Mouse (Mus musculus) kidney, embryonic 15.5 days (tissue): ENCODE data around the gene Rab37. TPM values are rescaled to one million over a fixed set of nuclear protein-coding genes. Genes with fewer than 3 reads are reported as not detected.

Experiments used
- ATAC-seq: fragments of 200-750 bp; cut with Nextera tagmentation; replicated peaks from 2 replicates; pipeline ENCODE4 v1.8.0; 2017; ENCODE audit warnings: moderate TSS enrichment; ENCODE audit not compliant: low FRiP score
- H3K27ac ChIP-seq: fragments of 300-500 bp; sonication (generic); 2 replicates; pipeline ENCODE4 v1.5.1; 2015; ENCODE audit warnings: mild to moderate bottlenecking, inconsistent platforms
- H3K27me3 ChIP-seq: fragments of 300-500 bp; sonication (generic); 2 replicates; pipeline ENCODE4 v1.6.1; 2015; ENCODE audit warnings: inconsistent platforms
- H3K36me3 ChIP-seq: fragments of 300-500 bp; sonication (generic); 2 replicates; pipeline ENCODE4 v1.6.1; 2015; ENCODE audit warnings: inconsistent platforms
- H3K4me1 ChIP-seq: fragments of 300-500 bp; sonication (generic); 2 replicates; pipeline ENCODE4 v1.6.1; 2015; ENCODE audit warnings: inconsistent platforms
- H3K4me2 ChIP-seq: fragments of 300-500 bp; sonication (generic); 2 replicates; pipeline ENCODE4 v1.6.1; 2015; ENCODE audit warnings: moderate library complexity, mild to moderate bottlenecking, inconsistent platforms
- H3K4me3 ChIP-seq: fragments of 300-500 bp; sonication (generic); replicated peaks from 2 replicates; pipeline ENCODE4 v1.5.1; 2015; ENCODE audit warnings: mild to moderate bottlenecking, inconsistent platforms
- H3K9ac ChIP-seq: fragments of 300-500 bp; sonication (generic); 2 replicates; pipeline ENCODE4 v1.6.1; 2015; ENCODE audit warnings: mild to moderate bottlenecking, inconsistent platforms
- H3K9me3 ChIP-seq: fragments of 300-500 bp; sonication (generic); replicated peaks from 2 replicates; pipeline ENCODE4 v1.6.1; 2016; ENCODE audit warnings: inconsistent platforms
- WGBS: fragments of 180-500 bp; shearing (Covaris S2); methylation state at CpG from one replicate; pipeline ENCODE4 v1.1.7; 2015; ENCODE audit warnings: mixed read lengths; 5-methylcytosine and 5-hydroxymethylcytosine counted together
- polyA plus RNA-seq: library from polyadenylated mRNA; unstranded; fragments of >200 nt; fragmentation: Nextera tagmentation; extraction: Ambion mirVana; gene quantifications from 2 replicates; pipeline ENCODE4 v1.2.1, GENCODE M21; 2015

The Rab37 gene
- polyA plus RNA-seq, 1 experiment from 2014 or later: 2.1 TPM

DNA sequence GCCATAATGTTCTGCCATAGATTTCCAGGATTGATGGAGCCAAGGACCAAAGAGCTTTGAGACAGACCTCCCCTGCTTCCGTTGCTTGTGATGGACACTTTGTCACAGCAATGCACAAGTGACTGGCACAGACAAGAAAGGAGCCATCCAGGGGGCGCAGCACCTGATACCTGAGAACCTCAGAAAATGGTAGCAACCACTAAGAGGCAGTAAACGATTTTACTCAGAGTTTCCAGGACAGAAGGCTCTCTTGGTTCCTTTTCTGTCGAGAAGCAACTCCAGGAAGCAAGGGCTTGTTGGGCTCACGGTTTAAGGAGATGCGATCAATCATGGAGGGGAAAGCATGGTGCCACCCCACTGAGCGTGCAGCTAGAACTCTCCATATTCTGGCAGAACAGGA lies 5.0 kb upstream of the Rab37 start:
- no peak for ATAC-seq
- H3K4me2 ChIP-seq: no peak overlapping the region
- 54% methylated on average over 7 of the region's 7 CpGs for WGBS

DNA sequence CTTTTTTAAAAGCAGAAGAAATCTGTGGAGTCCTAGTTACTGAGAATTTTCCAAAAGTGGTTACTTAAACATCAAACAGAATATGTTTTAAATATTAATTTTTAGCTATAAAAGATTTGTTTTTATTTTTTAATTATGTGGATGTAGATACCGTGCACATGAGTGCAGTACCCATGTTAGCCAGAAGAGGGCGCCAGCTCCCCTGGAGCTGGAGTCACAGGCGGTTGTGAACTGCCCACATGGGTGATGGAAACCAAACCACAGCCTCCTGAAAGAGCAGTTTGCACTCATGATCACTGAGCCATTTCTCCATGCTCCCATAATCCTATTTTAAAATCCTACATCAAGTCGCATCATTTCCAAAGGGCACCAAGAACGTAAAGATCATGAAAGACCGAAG lies 1.4 kb upstream of the Rab37 start:
- peaks cover 10% of the 10 kb centered on the region; the same call in 1 of the 2 replicates for H3K9me3 ChIP-seq
- H3K27me3 ChIP-seq: peaks cover 45% of the 10 kb centered on the region
- H3K4me2 ChIP-seq: no peak overlapping the region
- H3K36me3 ChIP-seq: no peaks in the 10 kb centered on the region
- H3K4me3 ChIP-seq: no peak overlapping the region
- WGBS: 67% methylated on average over 6 of the region's 6 CpGs
- no peak overlapping the region for H3K9ac ChIP-seq
- ATAC-seq: no peak
- H3K27ac ChIP-seq: no peak overlapping the region
- H3K4me1 ChIP-seq: peaks cover 10% of the 10 kb centered on the region

More for the DNA sequence above, 5.0 kb upstream of the Rab37 start:
- Histone ChIP-seq H3K36me3 (no peaks in the 10 kb centered on the region), H3K9ac (no peak overlapping the region), H3K27ac (no peak overlapping the region), H3K27me3 (peaks cover 44% of the 10 kb centered on the region), H3K4me1 (0 out of 2 replicates have a peak, but pooled peaks cover 3% of the 10 kb centered on the region), H3K4me3 (no peak overlapping the region), H3K9me3 (peaks cover 4% of the 10 kb centered on the region; the same call in 1 of the 2 replicates)

DNA sequence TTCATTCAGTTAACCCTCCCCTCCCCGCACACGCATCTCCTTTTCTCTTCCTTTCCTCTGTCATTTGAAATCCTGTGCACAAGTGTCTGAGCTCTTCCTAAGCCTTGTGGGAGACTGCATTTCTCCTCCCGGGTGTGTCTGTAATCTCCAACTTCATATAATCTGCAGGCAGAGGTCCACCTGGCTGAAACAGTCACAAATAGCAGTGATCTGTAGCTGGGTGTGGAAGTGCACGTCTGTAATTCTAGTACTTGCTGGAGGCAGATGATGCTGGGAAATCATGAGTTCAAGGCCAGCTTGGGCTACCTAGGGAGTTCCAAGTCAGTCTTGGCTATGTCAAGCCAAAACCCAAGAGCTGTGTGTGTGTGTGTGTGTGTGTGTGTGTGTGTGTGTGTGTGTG lies 909 bp downstream of the Rab37 start:
- no peak overlapping the region for H3K4me3 ChIP-seq
- H3K4me1 ChIP-seq: peaks cover 10% of the 10 kb centered on the region
- peak overlapping the region; percentile 20 for H3K4me2 ChIP-seq
- H3K27me3 ChIP-seq: peaks cover 38% of the 10 kb centered on the region
- no peak overlapping the region for H3K27ac ChIP-seq
- H3K9me3 ChIP-seq: peaks cover 10% of the 10 kb centered on the region; the same call in 1 of the 2 replicates
- no peaks in the 10 kb centered on the region for H3K36me3 ChIP-seq
- H3K9ac ChIP-seq: no peak overlapping the region
- 15% methylated on average over 4 of the region's 4 CpGs for WGBS
- ATAC-seq: no peak

DNA sequence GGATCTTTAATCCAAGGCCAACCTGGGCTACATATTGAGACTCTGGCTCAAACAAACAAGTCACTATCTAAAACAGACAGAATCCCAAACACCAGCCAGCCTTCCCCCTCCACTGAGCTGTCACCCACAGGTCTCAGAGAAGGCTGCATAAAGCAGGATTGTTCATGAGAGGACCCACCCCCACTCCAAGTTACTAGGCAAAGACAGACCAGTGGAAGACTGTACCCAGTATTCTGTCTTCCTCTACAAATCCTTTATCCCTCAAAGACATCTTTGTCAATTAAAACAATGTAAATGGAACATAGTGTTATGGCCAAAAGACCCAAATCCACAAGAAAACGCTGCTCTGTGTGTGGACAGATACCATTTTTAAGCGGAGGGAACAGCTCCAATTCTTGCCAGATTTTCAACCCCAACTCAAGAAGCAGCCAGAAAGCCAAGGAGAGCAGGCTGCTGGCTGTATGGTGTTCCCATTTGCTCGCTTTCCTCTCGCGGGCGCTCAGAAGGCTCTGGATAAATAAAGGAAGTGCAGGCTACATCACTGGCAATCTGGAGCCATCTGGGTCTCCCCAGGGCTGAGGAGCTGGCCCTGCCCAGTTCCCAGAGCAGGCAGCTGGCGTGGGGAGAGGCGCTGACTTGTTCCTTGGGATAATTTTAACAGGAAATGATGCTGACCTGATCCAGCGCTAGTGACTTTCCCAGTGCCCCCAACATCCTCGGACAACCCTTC lies 7.1 kb downstream of the Rab37 start:
- no peak overlapping the region for H3K27ac ChIP-seq
- H3K4me2 ChIP-seq: no peak overlapping the region
- H3K27me3 ChIP-seq: no peaks in the 10 kb centered on the region; the same call in 1 of the 2 replicates
- no peak overlapping the region for H3K4me3 ChIP-seq
- H3K9me3 ChIP-seq: 0 out of 2 replicates have a peak, but pooled peaks cover 3% of the 10 kb centered on the region
- H3K36me3 ChIP-seq: no peaks in the 10 kb centered on the region
- H3K4me1 ChIP-seq: 0 out of 2 replicates have a peak, but pooled peaks cover 7% of the 10 kb centered on the region
- WGBS: 51% methylated on average over 10 of the region's 10 CpGs
- no peak for ATAC-seq
- no peak overlapping the region for H3K9ac ChIP-seq

DNA sequence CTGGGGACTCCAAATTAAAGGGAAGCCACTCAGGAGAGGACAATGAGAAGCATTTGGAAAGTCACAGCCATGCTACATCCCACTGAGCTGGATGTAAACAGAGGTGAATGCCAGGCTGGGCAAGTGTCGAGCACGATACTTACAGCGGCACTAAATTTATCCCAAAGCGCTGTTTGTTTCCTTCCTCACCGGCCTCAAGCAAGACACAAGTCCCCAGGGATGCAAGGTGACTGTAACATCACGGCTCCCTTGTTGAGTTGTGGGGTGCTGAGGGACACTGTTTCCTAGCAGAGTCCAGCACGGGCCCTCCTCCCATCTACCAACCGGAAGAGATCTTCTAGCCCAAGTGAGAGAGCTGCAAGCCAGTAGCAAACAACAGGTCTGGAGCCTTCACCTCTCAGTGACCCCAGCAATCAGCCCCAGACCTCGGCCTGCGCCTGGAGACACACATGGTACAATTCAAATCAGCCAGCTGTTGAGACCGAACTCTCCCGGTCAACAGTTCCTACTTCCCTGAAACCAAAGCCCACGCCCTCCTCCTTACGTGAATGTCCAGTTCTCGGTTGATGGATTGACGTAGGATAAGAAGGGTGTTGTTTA lies 8.1 kb downstream of the Rab37 start:
- Histone ChIP-seq H3K4me3 (no peak overlapping the region), H3K9ac (no peak overlapping the region), H3K4me2 (no peak overlapping the region), H3K36me3 (no peaks in the 10 kb centered on the region), H3K9me3 (no peaks in the 10 kb centered on the region), H3K27me3 (no peaks in the 10 kb centered on the region; the same call in 1 of the 2 replicates), H3K4me1 (0 out of 2 replicates have a peak, but pooled peaks cover 7% of the 10 kb centered on the region), H3K27ac (no peak overlapping the region)
- WGBS: 30% methylated on average over 16 of the region's 16 CpGs
- no peak for ATAC-seq

DNA sequence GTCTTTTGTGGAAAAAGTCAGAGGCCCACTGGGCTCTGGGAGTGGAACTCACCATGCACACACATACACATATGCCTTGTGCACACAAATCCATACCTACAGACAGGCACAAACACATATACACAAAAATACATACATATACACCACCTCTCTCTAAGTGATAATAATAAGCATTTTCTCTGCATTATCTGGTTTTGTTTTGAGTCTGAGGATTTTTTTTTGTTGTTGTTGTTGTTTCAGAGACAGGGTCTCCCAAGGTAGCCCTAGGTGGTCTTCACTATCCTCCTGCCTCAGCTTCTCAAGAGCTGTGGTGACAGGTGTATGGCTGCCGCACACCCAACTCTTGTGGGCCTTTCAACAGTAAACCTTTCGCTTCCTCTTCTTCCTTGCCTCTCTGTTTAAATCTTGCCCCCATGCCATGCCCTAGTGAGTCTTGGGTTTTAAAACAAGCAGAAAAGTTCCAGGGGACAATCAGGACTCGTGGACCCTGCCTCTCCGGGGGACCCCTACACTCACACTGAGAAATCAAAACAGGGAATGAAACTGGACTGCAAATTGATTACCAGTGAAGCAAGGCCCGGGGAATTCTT lies 8.9 kb downstream of the Rab37 start:
- H3K36me3 ChIP-seq: no peaks in the 10 kb centered on the region
- no peak overlapping the region for H3K9ac ChIP-seq
- WGBS: 65% methylated on average over 5 of the region's 5 CpGs
- H3K27me3 ChIP-seq: no peaks in the 10 kb centered on the region; the same call in 1 of the 2 replicates
- H3K4me2 ChIP-seq: no peak overlapping the region
- H3K9me3 ChIP-seq: no peaks in the 10 kb centered on the region
- 0 out of 2 replicates have a peak, but pooled peaks cover 7% of the 10 kb centered on the region for H3K4me1 ChIP-seq
- H3K27ac ChIP-seq: no peak overlapping the region
- H3K4me3 ChIP-seq: no peak overlapping the region
- no peak for ATAC-seq

DNA sequence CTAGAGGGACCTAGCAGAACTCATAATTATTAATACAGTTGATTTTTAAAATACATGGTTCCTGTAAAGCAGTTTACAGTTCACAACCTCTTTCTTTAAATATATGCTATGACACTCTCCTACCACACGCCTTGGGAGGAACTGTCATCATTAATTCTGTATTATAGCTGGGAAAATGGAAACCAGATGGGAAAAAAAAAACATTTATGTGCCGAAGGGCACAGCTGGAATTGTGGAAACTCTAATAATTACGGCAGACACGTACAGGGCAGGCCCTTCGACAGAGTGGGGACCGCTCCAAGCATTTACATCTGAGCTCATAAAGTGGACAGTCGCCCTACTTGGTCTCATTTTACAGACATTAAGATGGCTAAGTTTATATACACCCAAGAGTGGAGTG lies 9.5 kb downstream of the Rab37 start:
- no peak overlapping the region for H3K27ac ChIP-seq
- no peak overlapping the region for H3K4me3 ChIP-seq
- no peaks in the 10 kb centered on the region for H3K9me3 ChIP-seq
- no peak overlapping the region for H3K4me2 ChIP-seq
- 0 out of 2 replicates have a peak, but pooled peaks cover 7% of the 10 kb centered on the region for H3K4me1 ChIP-seq
- no peaks in the 10 kb centered on the region for H3K36me3 ChIP-seq
- no peak for ATAC-seq
- H3K27me3 ChIP-seq: no peaks in the 10 kb centered on the region; the same call in 1 of the 2 replicates
- WGBS: 37% methylated on average over 7 of the region's 7 CpGs
- no peak overlapping the region for H3K9ac ChIP-seq

DNA sequence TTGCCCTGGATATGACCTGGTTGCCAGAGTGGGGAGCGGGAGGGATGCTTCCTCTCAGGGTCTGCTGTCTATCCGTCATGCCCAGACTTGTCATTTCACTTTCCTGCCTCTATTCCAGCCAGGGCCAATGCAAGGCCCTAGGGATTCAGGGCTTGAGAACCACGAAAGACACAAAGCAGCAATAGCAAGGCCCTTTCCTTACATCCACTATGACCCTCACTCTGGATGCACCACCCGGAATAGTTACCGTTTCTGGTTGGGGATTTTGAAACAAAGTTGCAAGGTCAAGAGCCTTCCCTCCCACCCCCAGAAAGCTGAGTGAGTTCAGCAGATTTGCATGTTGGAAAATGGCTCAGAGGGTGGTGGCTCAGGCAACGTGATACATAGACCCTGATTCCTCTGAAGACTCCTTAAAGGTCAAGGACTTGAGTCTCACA lies 10.4 kb downstream of the Rab37 start:
- ATAC-seq: no peak
- H3K4me3 ChIP-seq: no peak overlapping the region
- no peaks in the 10 kb centered on the region; the same call in 1 of the 2 replicates for H3K27me3 ChIP-seq
- no peak overlapping the region for H3K4me2 ChIP-seq
- H3K9me3 ChIP-seq: no peaks in the 10 kb centered on the region
- H3K27ac ChIP-seq: no peak overlapping the region
- WGBS: 40% methylated on average over 6 of the region's 6 CpGs
- no peaks in the 10 kb centered on the region for H3K36me3 ChIP-seq
- H3K9ac ChIP-seq: no peak overlapping the region
- H3K4me1 ChIP-seq: 0 out of 2 replicates have a peak, but pooled peaks cover 7% of the 10 kb centered on the region

DNA sequence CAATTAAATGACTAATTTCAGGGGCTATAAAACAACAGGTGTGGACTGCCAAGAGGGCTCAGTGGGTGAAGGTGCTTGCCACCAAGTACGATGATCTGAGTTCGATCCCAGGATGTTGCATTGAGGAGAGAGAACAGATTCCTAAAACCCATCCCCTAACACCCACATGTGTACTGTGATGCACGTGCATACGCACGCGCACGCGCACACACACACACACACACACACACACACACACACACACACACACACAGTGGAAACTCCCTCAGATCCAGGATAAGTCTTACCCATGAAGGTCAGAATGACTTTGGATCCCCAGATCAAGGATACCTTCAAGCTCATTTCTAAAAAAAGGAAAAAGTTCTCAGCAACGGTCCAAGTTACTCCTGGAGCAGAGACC lies 10.9 kb downstream of the Rab37 start:
- H3K36me3 ChIP-seq: no peaks in the 10 kb centered on the region
- H3K4me2 ChIP-seq: no peak overlapping the region
- no peak overlapping the region for H3K9ac ChIP-seq
- WGBS: 90% methylated on average over 9 of the region's 9 CpGs
- H3K4me3 ChIP-seq: no peak overlapping the region
- H3K9me3 ChIP-seq: no peaks in the 10 kb centered on the region
- no peaks in the 10 kb centered on the region; the same call in 1 of the 2 replicates for H3K27me3 ChIP-seq
- no peak overlapping the region for H3K27ac ChIP-seq
- ATAC-seq: no peak
- 0 out of 2 replicates have a peak, but pooled peaks cover 7% of the 10 kb centered on the region for H3K4me1 ChIP-seq

DNA sequence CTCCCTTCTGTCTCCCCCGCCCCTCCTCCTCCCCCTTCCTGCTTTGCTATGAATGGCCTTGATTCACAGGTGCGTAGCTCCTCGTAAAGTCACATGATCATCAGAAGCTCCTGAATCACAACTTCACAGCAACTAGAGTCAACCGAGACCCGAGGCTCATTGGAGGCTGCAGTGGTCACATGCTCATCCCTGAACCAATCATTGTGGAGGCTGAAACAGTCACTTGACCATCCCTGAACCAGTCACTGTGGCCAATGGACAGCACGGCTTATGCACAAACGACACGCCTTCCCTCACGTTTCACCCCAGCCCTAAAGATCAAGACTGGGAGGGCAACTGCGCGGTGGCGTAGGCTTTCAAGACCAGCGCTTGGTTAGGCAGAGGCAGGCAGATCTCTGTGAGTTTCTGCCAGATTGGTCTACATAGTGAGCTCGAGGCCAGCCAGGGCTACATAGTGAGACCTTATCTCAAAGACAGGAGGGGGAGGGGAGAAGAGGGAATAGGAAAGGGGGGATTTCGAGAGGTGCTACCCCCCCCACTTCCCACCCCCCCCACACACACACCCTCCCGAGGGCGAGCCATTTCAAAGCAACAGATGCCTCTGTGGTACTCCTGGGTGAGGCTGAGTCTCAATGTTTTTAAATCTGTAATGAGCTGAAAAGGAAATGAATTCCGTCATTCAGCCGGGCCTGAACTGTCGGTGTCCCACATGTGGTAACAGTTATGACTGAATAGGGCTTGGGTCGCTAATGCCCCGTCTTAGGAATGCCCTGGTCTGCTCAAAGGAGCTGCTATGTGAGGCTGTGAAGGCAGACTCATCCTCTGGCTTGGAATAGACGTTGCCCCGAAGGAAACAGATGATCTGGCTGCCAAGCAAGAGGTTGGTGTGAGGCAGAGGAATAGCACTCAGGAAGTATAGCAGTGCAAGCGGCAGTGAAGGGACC lies 12.5 kb downstream of the Rab37 start:
- Histone ChIP-seq H3K36me3 (no peaks in the 10 kb centered on the region), H3K4me2 (no peak overlapping the region), H3K9ac (no peak overlapping the region), H3K4me1 (0 out of 2 replicates have a peak, but pooled peaks cover 7% of the 10 kb centered on the region), H3K27ac (no peak overlapping the region), H3K4me3 (no peak overlapping the region), H3K9me3 (no peaks in the 10 kb centered on the region), H3K27me3 (no peaks in the 10 kb centered on the region)
- no peak for ATAC-seq
- WGBS: 86% methylated on average over 25 of the region's 25 CpGs

DNA sequence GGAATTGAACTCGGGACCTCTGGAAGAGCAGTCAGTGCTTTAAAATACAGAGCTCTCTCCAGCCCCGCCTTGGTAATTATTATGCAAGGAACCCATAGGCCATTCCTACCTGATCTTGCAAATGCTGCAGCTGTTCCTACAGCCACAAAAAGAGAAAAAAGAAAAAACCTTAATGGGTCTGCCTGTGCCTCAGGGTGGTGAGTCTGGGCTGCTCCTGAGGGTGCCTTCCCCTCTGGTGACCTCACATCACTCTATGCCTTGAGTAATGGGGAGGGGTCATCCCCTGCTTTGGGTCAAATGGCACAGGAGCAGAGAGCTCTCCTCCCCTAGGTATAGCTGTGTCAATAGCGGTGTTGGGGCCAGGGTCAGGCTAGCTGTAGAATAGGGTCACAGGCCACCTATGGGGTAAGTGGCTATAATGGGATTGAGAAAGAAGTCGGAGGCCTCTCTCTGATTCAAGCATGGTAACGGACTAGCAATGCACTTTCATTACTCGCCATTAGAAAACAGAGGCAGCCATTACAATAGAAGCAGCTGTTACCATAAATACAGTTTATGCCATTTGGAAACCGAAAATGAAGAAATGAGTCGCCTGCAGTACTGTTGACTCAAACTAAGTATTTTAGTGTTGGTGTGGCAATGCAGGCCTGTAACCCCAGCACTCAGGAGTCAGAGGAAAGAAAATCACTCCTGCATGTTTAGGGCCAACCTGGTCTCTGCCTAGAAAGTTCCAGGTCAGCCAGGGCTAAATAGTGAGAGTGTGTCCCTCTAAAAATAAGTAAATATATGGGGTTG lies 13.7 kb downstream of the Rab37 start:
- Histone ChIP-seq H3K4me3 (no peak overlapping the region), H3K9ac (no peak overlapping the region), H3K27me3 (no peaks in the 10 kb centered on the region), H3K27ac (no peak overlapping the region), H3K4me1 (0 out of 2 replicates have a peak, but pooled peaks cover 3% of the 10 kb centered on the region), H3K4me2 (no peak overlapping the region), H3K36me3 (no peaks in the 10 kb centered on the region), H3K9me3 (no peaks in the 10 kb centered on the region)
- 67% methylated on average over 8 of the region's 8 CpGs for WGBS
- no peak for ATAC-seq
